Mouse (Mus musculus) c-Kit-positive CD71-negative TER-119-negative erythroid progenitor cells, embryonic 14.5 days (primary cell): ENCODE measurements around the gene Ackr4.

Experiments
- DNase-seq: peaks from one replicate; pipeline ENCODE4 v3.0.0-alpha.2; 2013; ENCODE audit warnings: low read depth

Ackr4 gene

DNA sequence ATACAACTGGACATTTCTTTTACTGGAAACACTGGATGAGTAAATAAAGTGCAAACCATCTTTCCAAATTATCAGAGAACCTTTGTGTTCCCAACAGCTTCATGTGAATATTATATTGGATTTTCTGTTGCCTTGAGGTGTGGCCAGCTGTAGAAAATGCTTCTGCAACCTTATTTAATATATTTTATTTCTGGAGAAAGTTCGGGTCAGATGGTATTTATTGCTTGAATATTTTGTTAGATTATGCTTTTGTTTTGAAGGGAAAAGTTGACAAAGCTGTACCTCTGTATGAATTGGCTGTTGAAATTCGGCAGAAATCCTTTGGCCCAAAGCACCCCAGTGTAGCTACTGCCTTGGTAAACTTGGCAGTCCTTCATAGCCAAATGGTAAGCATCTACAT is 86.4 kb downstream of the Ackr4 start, which contains the start of gene Gm28305:
TSS of gene Gm28305 (plus strand) at position 301 of the 400 bp plus-strand sequence.
- DNase-seq = no peak

DNA sequence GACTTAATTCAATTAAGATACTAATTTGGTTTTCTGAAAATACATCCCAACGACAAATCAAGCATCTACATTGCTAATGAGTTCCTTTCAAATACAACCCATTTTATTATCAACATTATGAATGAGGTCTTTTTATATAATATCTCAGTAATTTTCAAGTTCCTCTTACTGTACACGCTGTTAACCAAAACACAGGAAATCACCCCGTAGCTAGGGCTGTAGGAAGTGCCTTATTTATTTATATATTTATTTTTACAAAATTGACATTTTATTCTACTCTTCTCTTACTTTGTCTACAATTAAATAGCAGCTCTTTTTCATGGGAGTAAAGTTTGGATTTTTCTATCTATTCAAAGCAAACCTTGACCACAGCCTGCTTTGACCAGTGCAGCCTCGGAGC is 87.0 kb downstream of the Ackr4 start:
- DNase-seq = no peak

DNA sequence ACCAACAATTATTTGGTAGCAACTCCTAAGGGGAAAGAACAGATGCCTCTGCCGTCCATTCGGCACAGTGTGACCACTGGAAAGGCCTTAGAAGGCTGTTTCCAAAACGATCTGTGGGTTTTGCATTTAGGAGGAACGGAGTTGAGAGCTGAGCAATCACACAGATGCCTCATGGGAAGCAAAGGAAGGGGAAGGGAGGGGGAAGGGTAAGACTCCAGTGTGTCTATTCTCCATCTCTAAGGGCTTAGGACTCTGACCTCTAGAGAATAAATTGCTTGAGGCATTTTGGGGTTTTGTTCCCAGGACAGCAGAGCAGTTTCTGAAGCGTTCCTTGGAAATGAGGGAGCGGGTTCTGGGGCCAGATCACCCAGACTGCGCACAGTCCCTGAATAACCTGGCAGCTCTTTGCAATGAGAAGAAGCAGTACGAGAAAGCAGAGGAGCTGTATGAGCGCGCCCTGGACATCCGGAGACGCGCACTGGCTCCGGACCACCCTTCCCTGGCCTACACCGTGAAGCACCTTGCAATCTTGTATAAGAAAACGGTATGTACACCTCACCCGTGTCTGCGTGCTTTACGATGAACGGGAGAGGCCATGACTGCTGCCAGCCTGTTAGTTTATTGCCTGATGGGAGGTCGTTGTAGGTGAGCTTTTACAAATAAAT is 87.6 kb downstream of the Ackr4 start:
- DNase-seq = no peak

DNA sequence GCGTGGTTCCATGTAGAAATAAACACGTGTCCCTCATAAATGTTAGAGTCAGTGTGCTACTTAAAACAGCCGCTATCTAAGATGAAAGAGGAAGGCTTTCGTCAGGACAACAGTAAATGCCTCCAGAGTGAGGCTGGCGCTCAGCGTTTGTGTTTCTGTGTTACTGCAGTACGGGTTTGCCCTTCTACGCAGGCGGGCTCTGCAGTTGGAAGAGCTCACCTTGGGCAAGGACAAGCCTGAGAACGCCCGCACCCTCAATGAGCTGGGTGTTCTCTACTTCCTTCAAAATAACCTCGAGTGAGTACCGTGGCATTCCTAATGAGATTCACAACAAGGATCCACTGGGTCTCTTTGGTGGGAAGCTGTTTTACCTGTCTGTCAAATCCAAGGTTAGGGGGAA is 88.5 kb downstream of the Ackr4 start:
- no peak for DNase-seq

DNA sequence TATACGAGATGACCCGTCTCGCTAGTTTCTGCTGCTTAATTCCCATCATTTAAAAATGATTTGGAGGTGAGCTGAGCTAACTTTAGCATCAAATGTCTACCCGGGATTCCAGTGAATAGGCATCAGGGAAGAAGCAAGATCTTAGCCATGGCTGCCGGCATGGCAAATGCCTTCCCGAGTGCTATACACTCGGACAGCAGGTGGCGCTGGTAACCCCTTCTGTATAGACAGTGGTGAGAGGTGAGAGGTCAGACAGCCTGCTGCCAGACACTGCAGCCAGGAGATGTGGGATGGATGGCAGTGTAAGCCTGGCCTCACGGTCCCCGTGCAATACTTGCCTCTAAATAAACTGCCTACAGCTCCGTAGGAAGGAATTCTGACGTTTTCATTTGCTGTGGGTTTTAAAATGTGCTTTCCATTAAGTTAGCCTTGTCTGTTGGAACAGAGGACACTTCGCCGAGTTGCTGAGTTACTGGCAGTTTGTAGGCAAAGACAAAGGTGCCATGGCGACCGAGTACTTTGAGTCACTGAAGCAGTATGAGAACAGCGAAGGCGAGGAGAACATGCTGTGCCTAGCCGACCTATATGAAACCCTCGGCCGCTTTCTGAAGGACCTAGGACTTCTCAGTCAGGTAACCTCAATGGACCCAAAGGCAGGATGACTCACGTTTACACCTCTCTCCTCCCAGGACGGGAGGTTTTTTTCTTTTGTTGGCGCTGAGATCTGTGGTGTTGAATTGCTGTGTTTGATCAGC is 91.3 kb downstream of the Ackr4 start:
- peak; percentile 70 for DNase-seq

DNA sequence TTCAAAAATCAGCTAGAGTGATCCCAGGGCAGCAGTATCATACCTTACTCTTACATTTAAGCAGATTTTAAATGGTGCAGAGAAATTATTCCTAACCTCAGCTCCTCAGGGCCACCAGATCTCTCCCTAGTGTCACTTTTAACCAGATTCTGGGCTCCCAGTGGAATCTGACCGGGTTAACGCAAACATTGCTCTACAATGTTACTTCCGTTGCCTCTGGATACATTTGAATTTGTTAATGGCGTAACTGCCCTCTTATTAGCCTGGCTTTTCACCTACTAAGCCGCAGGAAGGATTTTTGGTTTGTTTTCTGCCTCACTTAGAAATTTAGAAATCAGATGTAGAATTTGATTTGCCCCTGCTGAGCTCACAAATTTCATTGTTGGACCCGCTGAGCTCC is 92.0 kb downstream of the Ackr4 start:
- DNase-seq = no peak

DNA sequence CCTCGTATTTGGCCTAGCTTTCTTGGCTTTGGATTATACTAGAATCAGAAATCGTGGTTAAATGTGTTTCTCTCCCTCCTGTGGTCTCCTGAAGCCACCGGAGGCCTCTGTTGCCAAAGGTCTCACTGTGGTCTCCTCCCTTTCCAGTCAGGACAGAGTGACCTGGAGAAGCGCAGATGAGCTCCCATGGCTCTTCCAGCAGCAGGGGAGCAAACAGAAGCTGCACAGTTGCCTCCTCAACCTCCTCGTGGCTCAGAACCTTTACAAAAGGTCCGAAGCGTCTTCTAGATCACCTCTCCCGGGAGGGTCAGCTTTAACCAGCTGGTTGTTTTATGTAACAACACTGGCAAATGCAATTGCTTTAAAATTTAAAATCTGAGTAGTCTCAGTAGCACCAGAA is 92.5 kb downstream of the Ackr4 start:
- DNase-seq = no peak
